Mouse (Mus musculus) G1E-ER4 (cell line): ENCODE data around the gene 2610528J11Rik. TPM values are rescaled to one million over a fixed set of nuclear protein-coding genes. Genes with fewer than 3 reads are reported as not detected.

Experiments
- GATA1 ChIP-seq: IDR thresholded peaks from one replicate; pipeline ENCODE4 v1.8.0; 2012; ENCODE audit warnings: low read length, inconsistent platforms
- polyA plus RNA-seq: library from polyadenylated mRNA; stranded (reverse); fragments of >175 nt; gene quantifications from 2 replicates; pipeline ENCODE4 v1.2.3, GENCODE M21; 2012

Gene 2610528J11Rik
- polyA plus RNA-seq, 1 experiment = not detected

- no peak for TF ChIP-seq GATA1
Observed at GRCm38 (mm10) chr4:118569320-118569719, 42.5 kb downstream of the 2610528J11Rik start.

GRCm38 (mm10) chr4:118571441-118571840, 44.6 kb downstream of the 2610528J11Rik start:
- TF ChIP-seq GATA1 = no peak

DNA sequence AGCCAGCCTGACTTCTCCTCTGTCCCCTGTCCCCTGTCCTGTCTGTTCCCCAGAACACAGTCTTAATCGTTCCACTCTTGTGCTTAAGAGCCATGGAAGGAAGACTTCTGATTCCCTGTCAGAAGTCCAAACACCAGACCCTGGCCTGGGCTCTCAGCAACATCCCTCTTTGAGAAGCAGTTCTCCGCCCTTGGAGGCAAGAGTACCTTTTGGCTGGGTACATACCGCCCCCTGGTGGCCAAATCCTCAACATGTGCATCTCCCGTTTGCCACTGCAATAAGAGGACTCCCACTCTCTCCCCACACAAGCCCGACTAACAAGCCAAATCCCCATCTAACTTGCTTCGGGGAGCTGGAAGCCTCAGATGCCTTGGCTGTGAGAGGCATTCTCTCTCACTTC, 49.3 kb downstream of the 2610528J11Rik start:
- no peak for TF ChIP-seq GATA1

GRCm38 (mm10) chr4:118579313-118579712, 52.5 kb downstream of the 2610528J11Rik start:
- no peak for TF ChIP-seq GATA1

Other genes starting within 250 kb of the 2610528J11Rik start
- gene Ptprf, start 235.6 kb upstream of the 2610528J11Rik start, polyA plus RNA-seq = not detected in 2 replicates
- gene Szt2, start 117.7 kb upstream of the 2610528J11Rik start, polyA plus RNA-seq = 54.4 and 71.8 TPM in 2 replicates
- gene Med8, start 117.7 kb upstream of the 2610528J11Rik start, polyA plus RNA-seq = 25.1 and 50.0 TPM in 2 replicates
- gene Elovl1, start 98.9 kb upstream of the 2610528J11Rik start, polyA plus RNA-seq = 101 and 108 TPM in 2 replicates
- 228 and 310 TPM in 2 replicates for gene Cdc20, start 89.6 kb upstream of the 2610528J11Rik start, polyA plus RNA-seq
- gene Mpl, start 69.5 kb upstream of the 2610528J11Rik start, polyA plus RNA-seq = 0.12 and 0.15 TPM in 2 replicates
- not detected in 2 replicates for gene Tie1, start 36.9 kb upstream of the 2610528J11Rik start, polyA plus RNA-seq
- not detected in 2 replicates for gene Tmem125, start 17.0 kb downstream of the 2610528J11Rik start, polyA plus RNA-seq
- not detected in 2 replicates for gene Cfap57, start 93.8 kb downstream of the 2610528J11Rik start, polyA plus RNA-seq
- gene Ebna1bp2, start 93.8 kb downstream of the 2610528J11Rik start, polyA plus RNA-seq = 35.5 and 59.2 TPM in 2 replicates
- not detected in 2 replicates for gene Olfr62, start 132.0 kb downstream of the 2610528J11Rik start, polyA plus RNA-seq
- not detected in 2 replicates for gene Olfr1342, start 165.8 kb downstream of the 2610528J11Rik start, polyA plus RNA-seq
- not detected in 2 replicates for gene Olfr1341, start 176.5 kb downstream of the 2610528J11Rik start, polyA plus RNA-seq
- gene Olfr1340, start 193.1 kb downstream of the 2610528J11Rik start, polyA plus RNA-seq = not detected in 2 replicates
- not detected in 2 replicates for gene Olfr1339, start 205.2 kb downstream of the 2610528J11Rik start, polyA plus RNA-seq
- not detected in 2 replicates for gene Olfr1338, start 231.7 kb downstream of the 2610528J11Rik start, polyA plus RNA-seq